9 mouse cellular contexts compared by ENCODE assay signal in genomic region chr7:105628633-105629032, GRCm38 (mm10). TPM values are rescaled to one million over a fixed set of nuclear protein-coding genes. Genes with fewer than 3 reads are reported as not detected.
DNase-seq lines count a peak whose midpoint lies in the region; ATAC-seq and TF ChIP-seq lines count a peak whose summit lies in the region.
"Had no signal": no experiment of that assay in that cellular context is flagged by ENCODE, and none has a peak within 500 bp of the region (broad histone marks: within the 10 kb centered on the region; RNA-seq: fewer than 3 reads in every experiment).

No protein-coding gene starts in this region.

- peaks cover 18% of the 10 kb centered on the region; the same call in 1 of the 2 replicates for H3K36me3 ChIP-seq in hindbrain, postnatal 0 days (ENCODE audit: insufficient read depth, low read length)
- H3K36me3 ChIP-seq in stomach, postnatal 0 days (ENCODE audit: control insufficient read depth, insufficient read depth, low read length): peaks cover 5% of the 10 kb centered on the region; the same call in 1 of the 2 replicates

- 21% methylated on average over 3 of the region's 3 CpGs for WGBS in hindbrain, postnatal 0 days
- WGBS in stomach, postnatal 0 days: 17% methylated on average over 3 of the region's 3 CpGs

- H3K9ac ChIP-seq in hindbrain, postnatal 0 days (replicated peaks; ENCODE audit: low read length): no peak overlapping the region
- H3K9ac ChIP-seq in stomach, postnatal 0 days (ENCODE audit: low read length): no peak overlapping the region
- H3K9ac ChIP-seq: liver, embryonic 14.5 days had no signal

- no peak for TF ChIP-seq CTCF in hindbrain, postnatal 0 days (IDR thresholded peaks at IDR 0.05; ENCODE audit: low read depth)
- no peak for TF ChIP-seq CTCF in stomach, postnatal 0 days (IDR thresholded peaks at IDR 0.05; ENCODE audit: low read depth)

- no peaks in the 10 kb centered on the region for H3K27me3 ChIP-seq in hindbrain, postnatal 0 days (ENCODE audit: insufficient read depth, low read length)
- no peaks in the 10 kb centered on the region for H3K27me3 ChIP-seq in stomach, postnatal 0 days (ENCODE audit: control insufficient read depth, insufficient read depth, low read length)

- H3K4me3 ChIP-seq in hindbrain, postnatal 0 days (ENCODE audit: low read length): no peak overlapping the region
- H3K4me3 ChIP-seq in stomach, postnatal 0 days (ENCODE audit: low read depth, low read length): no peak overlapping the region

- DNase-seq in cerebellum, adult 9-11 months: peak; percentile 62
- no peak for DNase-seq in cerebellum, postnatal 36 days
- peak; percentile 89 for DNase-seq in MN1 (ENCODE audit: low spot score)
- DNase-seq in gastrocnemius, postnatal 14 days: peak; percentile 62
- peak; percentile 84 for DNase-seq in hindbrain, postnatal 0 days (ENCODE audit: low spot score)
- peak; percentile 93 for DNase-seq in lung, postnatal 10 days
- DNase-seq in stomach, postnatal 0 days (ENCODE audit: low spot score): no peak
- no peak for DNase-seq in frontal cortex, postnatal 25 days (ENCODE audit: low spot score in 2 of 2)

- intact Hi-C loops in gastrocnemius, postnatal 14 days (cut with DNase I; ENCODE audit: low total_unique reads): no loop called here

- peak; percentile 44 for ATAC-seq in hindbrain, postnatal 0 days
- peak; percentile 41; the same call in 1 of the 2 replicates for ATAC-seq in stomach, postnatal 0 days (ENCODE audit: low FRiP score, low TSS enrichment)

- H3K4me1 ChIP-seq in hindbrain, postnatal 0 days (ENCODE audit: insufficient read depth, low read length): peaks cover 22% of the 10 kb centered on the region
- H3K4me1 ChIP-seq in stomach, postnatal 0 days (replicated peaks; ENCODE audit: control insufficient read depth, insufficient read depth): peaks cover 7% of the 10 kb centered on the region

- H3K27ac ChIP-seq in hindbrain, postnatal 0 days: peak overlapping the region; percentile 56
- H3K27ac ChIP-seq in stomach, postnatal 0 days (replicated peaks): peak overlapping the region; percentile 69
- H3K27ac ChIP-seq: liver, embryonic 14.5 days had no signal

- H3K9me3 ChIP-seq in hindbrain, postnatal 0 days (ENCODE audit: low read length): no peaks in the 10 kb centered on the region
- no peaks in the 10 kb centered on the region for H3K9me3 ChIP-seq in stomach, postnatal 0 days (ENCODE audit: control insufficient read depth, low read length)

- TF ChIP-seq EP300 in stomach, postnatal 0 days (optimal IDR thresholded peaks at IDR 0.05): no peak

- no peak overlapping the region for H3K4me2 ChIP-seq in hindbrain, postnatal 0 days (ENCODE audit: low read depth, low read length)
- H3K4me2 ChIP-seq in stomach, postnatal 0 days (replicated peaks; ENCODE audit: low read depth): no peak overlapping the region

RNA-seq across cellular contexts. Expression of gene Trim3, which starts 4.7 kb away (rescaled TPM):
- total RNA-seq in gastrocnemius, postnatal 14 days (2021): 10 to 100 TPM; 14.3 to 16.4 TPM
- total RNA-seq in hindbrain, postnatal 0 days (2014; rRNA removed): 169 and 174 TPM in 2 replicates
- 97.9 and 106 TPM in 2 replicates for polyA plus RNA-seq in hindbrain, postnatal 0 days (2015; fragmentation: Nextera tagmentation; extraction: Ambion mirVana)
- polyA plus RNA-seq in stomach, postnatal 0 days (2015; fragmentation: Nextera tagmentation; extraction: Ambion mirVana): 14.5 TPM in 2 replicates

RNA-seq across cellular contexts. Expression of gene Timm10b, which starts 11.2 kb away (rescaled TPM):
- 10 to 100 TPM; 70.3 to 72.0 TPM for total RNA-seq in gastrocnemius, postnatal 14 days (2021)
- 49.6 and 63.9 TPM in 2 replicates for total RNA-seq in hindbrain, postnatal 0 days (2014; rRNA removed)
- 179 and 181 TPM in 2 replicates for polyA plus RNA-seq in hindbrain, postnatal 0 days (2015; fragmentation: Nextera tagmentation; extraction: Ambion mirVana)
- 184 and 204 TPM in 2 replicates for polyA plus RNA-seq in stomach, postnatal 0 days (2015; fragmentation: Nextera tagmentation; extraction: Ambion mirVana)

RNA-seq across cellular contexts. Expression of gene Arfip2, which starts 11.6 kb away (rescaled TPM):
- total RNA-seq in gastrocnemius, postnatal 14 days (2021): 10 to 100 TPM; 12.2 to 14.5 TPM
- total RNA-seq in hindbrain, postnatal 0 days (2014; rRNA removed): 67.5 and 103 TPM in 2 replicates
- 82.5 and 82.8 TPM in 2 replicates for polyA plus RNA-seq in hindbrain, postnatal 0 days (2015; fragmentation: Nextera tagmentation; extraction: Ambion mirVana)
- 53.0 and 53.2 TPM in 2 replicates for polyA plus RNA-seq in stomach, postnatal 0 days (2015; fragmentation: Nextera tagmentation; extraction: Ambion mirVana)

RNA-seq across cellular contexts. Expression of gene Gm45799, which starts 11.7 kb away (rescaled TPM):
- 1 to 10 TPM; 1.1 to 2.4 TPM for total RNA-seq in gastrocnemius, postnatal 14 days (2021)
- 16.1 and 51.9 TPM in 2 replicates for total RNA-seq in hindbrain, postnatal 0 days (2014; rRNA removed)
- 25.1 and 33.3 TPM in 2 replicates for polyA plus RNA-seq in hindbrain, postnatal 0 days (2015; fragmentation: Nextera tagmentation; extraction: Ambion mirVana)
- 42.7 and 45.1 TPM in 2 replicates for polyA plus RNA-seq in stomach, postnatal 0 days (2015; fragmentation: Nextera tagmentation; extraction: Ambion mirVana)

RNA-seq across cellular contexts. Expression of gene Dnhd1, which starts 22.0 kb away (rescaled TPM):
- under 1 TPM; 0.55 to 0.57 TPM for total RNA-seq in gastrocnemius, postnatal 14 days (2021)
- total RNA-seq in hindbrain, postnatal 0 days (2014; rRNA removed): 2.9 and 5.4 TPM in 2 replicates
- polyA plus RNA-seq in hindbrain, postnatal 0 days (2015; fragmentation: Nextera tagmentation; extraction: Ambion mirVana): 0.67 and 1.0 TPM in 2 replicates
- polyA plus RNA-seq in stomach, postnatal 0 days (2015; fragmentation: Nextera tagmentation; extraction: Ambion mirVana): 0.07 and 0.19 TPM in 2 replicates

Comparison
In these comparisons a context has a peak if more than half of its experiments do, and no peak if none do; other contexts are left out.
1. DNase-seq: peak in cerebellum, adult 9-11 months (single experiment), MN1 (single experiment), gastrocnemius, postnatal 14 days (single experiment), hindbrain, postnatal 0 days (single experiment) and lung, postnatal 10 days (single experiment); none in cerebellum, postnatal 36 days (0 of 2), stomach, postnatal 0 days (single experiment) and frontal cortex, postnatal 25 days (0 of 2).